Mouse (Mus musculus) telencephalon, adult 2 months (tissue): ENCODE measurements at regions not wholly inside any gene's neighbourhood (a gene's known extent, or its start where the extent isn't known, plus 50 kb on each side); places are given as distances from the start of the nearest gene placed in this dataset.

Experiments used
- DNase-seq: peaks from one replicate; pipeline ENCODE4 v3.0.0-alpha.2; 2011; ENCODE audit warnings: low read depth, low spot score

DNA sequence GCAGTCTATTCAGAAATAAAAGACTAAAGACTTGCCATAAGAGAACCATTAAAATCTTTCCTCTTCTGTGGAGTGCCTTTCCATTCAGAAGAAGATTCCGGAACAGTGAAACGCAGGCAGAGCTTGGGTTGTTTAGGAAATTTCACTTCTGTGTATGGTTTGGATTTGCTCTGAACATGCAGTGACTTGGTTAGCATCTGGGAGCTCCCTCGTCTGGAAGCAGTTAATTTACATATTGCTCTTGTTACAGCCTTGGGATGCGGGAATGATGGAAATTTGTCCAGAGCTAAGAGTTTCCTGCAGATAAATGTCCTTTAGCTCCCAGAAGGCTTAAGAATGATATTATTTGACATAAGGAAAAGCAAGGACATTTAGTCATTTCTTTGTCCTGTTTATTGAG lies 56.4 kb upstream of the Itga6 start:
- no peak for DNase-seq

- no peak for DNase-seq
Measured at GRCm38 (mm10) chr2:71690277-71691161, 54.9 kb upstream of the Itga6 start.

- DNase-seq: no peak
Measured at GRCm38 (mm10) chr2:71694758-71695310, 50.6 kb upstream of the Itga6 start.
